Mouse (Mus musculus) liver, embryonic 14.5 days (tissue): Measurements from ENCODE around the gene Itga5. TPM values are rescaled to one million over a fixed set of nuclear protein-coding genes. Genes with fewer than 3 reads are reported as not detected.

ENCODE experiments used
- ATAC-seq: fragments of 200-750 bp; cut with Nextera tagmentation; 2 replicates; pipeline ENCODE4 v1.8.0; 2017; ENCODE audit warnings: moderate number of reproducible peaks, mild to moderate bottlenecking, moderate library complexity; ENCODE audit not compliant: insufficient read depth
- DNase-seq, 3 experiments: peaks; one replicate each; pipeline ENCODE4 v3.0.0-alpha.2; 2012 to 2013; ENCODE audit warnings: low read depth in 3 of 3, low spot score in 3 of 3
- H3K27ac ChIP-seq: fragments of 300-500 bp; sonication (generic); 2 replicates; pipeline ENCODE4 v1.5.1; 2014; ENCODE audit warnings: moderate library complexity, mild to moderate bottlenecking, control low read depth, inconsistent platforms
- H3K27me3 ChIP-seq: fragments of 300-500 bp; sonication (generic); 2 replicates; pipeline ENCODE4 v1.6.1; 2014; ENCODE audit warnings: mild to moderate bottlenecking, low read length, moderate library complexity; ENCODE audit not compliant: control insufficient read depth, insufficient read depth
- H3K36me3 ChIP-seq: fragments of 300-500 bp; sonication (generic); replicated peaks from 2 replicates; pipeline ENCODE4 v1.6.1; 2014; ENCODE audit warnings: low read depth; ENCODE audit not compliant: control insufficient read depth, insufficient read depth
- H3K4me1 ChIP-seq, 2 experiments: fragments of 200-500 bp in 1 of 2; fragments of 300-500 bp in 1 of 2; sonication (generic) in 1 of 2; replicated peaks; 2 replicates each; pipeline ENCODE4 v1.6.1; 2012 to 2014; ENCODE audit warnings: antibody characterized with exemption in 1 of 2, inconsistent platforms in 1 of 2, low read length in 1 of 2; ENCODE audit not compliant: control insufficient read depth in 2 of 2, insufficient read depth in 2 of 2
- H3K4me2 ChIP-seq: fragments of 300-500 bp; sonication (generic); 2 replicates; pipeline ENCODE4 v1.6.1; 2014; ENCODE audit warnings: low read depth, mild to moderate bottlenecking, control low read depth, moderate library complexity
- H3K4me3 ChIP-seq, 2 experiments: fragments of 200-500 bp in 1 of 2; fragments of 300-500 bp in 1 of 2; sonication (generic) in 1 of 2; 2 replicates each; pipeline ENCODE4 v1.5.1; 2012 to 2014; ENCODE audit warnings: low read depth in 2 of 2, low read length in 2 of 2, mild to moderate bottlenecking in 2 of 2, control low read depth in 1 of 2, inconsistent platforms in 1 of 2, moderate library complexity in 1 of 2; ENCODE audit not compliant: insufficient read depth in 1 of 2
- H3K9ac ChIP-seq: fragments of 300-500 bp; sonication (generic); replicated peaks from 2 replicates; pipeline ENCODE4 v1.6.1; 2014; ENCODE audit warnings: mild to moderate bottlenecking, control low read depth, moderate library complexity
- H3K9me3 ChIP-seq: fragments of 300-500 bp; sonication (generic); 2 replicates; pipeline ENCODE4 v1.6.1; 2016; ENCODE audit warnings: low read length, mixed read lengths; ENCODE audit not compliant: control insufficient read depth
- CTCF ChIP-seq: IDR thresholded peaks from 2 replicates; pipeline ENCODE4 v1.5.1; 2016; ENCODE audit warnings: antibody characterized with exemption, low read depth, control low read depth
- EP300 ChIP-seq: IDR thresholded peaks from 2 replicates; pipeline ENCODE4 v1.6.1; 2016; ENCODE audit warnings: antibody characterized with exemption, low read depth
- WGBS: fragments of 180-500 bp; shearing (Covaris S2); extraction: QIAGEN DNeasy Blood & Tissue Kit; methylation state at CpG from one replicate; pipeline ENCODE4 v1.1.7; 2014; ENCODE audit not compliant: insufficient replicate concordance; 5-methylcytosine and 5-hydroxymethylcytosine counted together
- polyA plus RNA-seq, 2 experiments: library from polyadenylated mRNA; depleted of rRNA in 1 of 2; stranded (reverse) in 1 of 2; unstranded in 1 of 2; fragments of >200 nt; fragmentation: Nextera tagmentation in 1 of 2; extraction: Ambion mirVana in 1 of 2; gene quantifications; 2 replicates each; pipeline versions ENCODE4 v1.2.1 to v1.2.3; 2012 to 2014

Itga5 gene
- polyA plus RNA-seq, 2 experiments, result 8.4 to 9.9 TPM

- TF ChIP-seq EP300, result no peak
- TF ChIP-seq CTCF, result no peak
- WGBS, result 61% methylated on average over 4 of the region's 4 CpGs
- Histone ChIP-seq H3K4me3 (no peak overlapping the region), H3K27me3 (no peaks in the 10 kb centered on the region), H3K9me3 (no peaks in the 10 kb centered on the region), H3K36me3 (peaks cover 9% of the 10 kb centered on the region), H3K4me2 (no peak overlapping the region), H3K9ac (no peak overlapping the region), H3K27ac (no peak overlapping the region), H3K4me1 (peaks cover 3 to 19% of the 10 kb centered on the region in 2 experiments)
- no peak for ATAC-seq
- DNase-seq, result no peak
These were observed 10.4 kb downstream of the Itga5 start for GRCm38 (mm10) chr15:103356130-103356529.

- H3K27me3 ChIP-seq, result no peaks in the 10 kb centered on the region
- DNase-seq, result no peak
- no peak overlapping the region for H3K4me2 ChIP-seq
- ATAC-seq, result no peak
- no peak overlapping the region for H3K9ac ChIP-seq
- TF ChIP-seq CTCF (no peak), EP300 (no peak)
- H3K4me3 ChIP-seq, result no peak overlapping the region
- no peaks in the 10 kb centered on the region for H3K9me3 ChIP-seq
- 73% methylated on average over 4 of the region's 4 CpGs for WGBS
- H3K27ac ChIP-seq, result no peak overlapping the region
- peaks cover 2 to 18% of the 10 kb centered on the region in 2 experiments for H3K4me1 ChIP-seq
- H3K36me3 ChIP-seq, result peaks cover 9% of the 10 kb centered on the region
These were observed 11.1 kb downstream of the Itga5 start for GRCm38 (mm10) chr15:103355420-103355819.

GRCm38 (mm10) chr15:103354690-103355089 lies 11.9 kb downstream of the Itga5 start:
- 87% methylated on average over 2 of the region's 2 CpGs for WGBS
- H3K36me3 ChIP-seq, result peaks cover 9% of the 10 kb centered on the region
- TF ChIP-seq EP300 (no peak), CTCF (no peak)

GRCm38 (mm10) chr15:103353511-103354256 lies 12.9 kb downstream of the Itga5 start:
- no peak overlapping the region for H3K4me2 ChIP-seq
- no peak overlapping the region for H3K9ac ChIP-seq
- peaks cover 9% of the 10 kb centered on the region for H3K36me3 ChIP-seq
- peaks cover 0 to 7% of the 10 kb centered on the region in 2 experiments; a peak in 2 of 4 replicates for H3K4me1 ChIP-seq
- DNase-seq, result no peak
- H3K27ac ChIP-seq, result no peak overlapping the region
- TF ChIP-seq EP300 (no peak), CTCF (no peak)
- H3K27me3 ChIP-seq, result no peaks in the 10 kb centered on the region
- no peak for ATAC-seq
- no peak overlapping the region for H3K4me3 ChIP-seq
- H3K9me3 ChIP-seq, result no peaks in the 10 kb centered on the region
- WGBS, result 75% methylated on average over 11 of the region's 11 CpGs

More at GRCm38 (mm10) chr15:103354690-103355089, 11.9 kb downstream of the Itga5 start:
- Histone ChIP-seq H3K4me1 (peaks cover 2 to 15% of the 10 kb centered on the region in 2 experiments), H3K27me3 (no peaks in the 10 kb centered on the region), H3K9ac (no peak overlapping the region), H3K27ac (no peak overlapping the region), H3K4me2 (no peak overlapping the region), H3K4me3 (no peak overlapping the region), H3K9me3 (no peaks in the 10 kb centered on the region)
- no peak for DNase-seq
- ATAC-seq, result no peak

- H3K4me1 ChIP-seq, result peaks cover 0 to 2% of the 10 kb centered on the region in 2 experiments; a peak in 1 of 4 replicates
- no peak for DNase-seq
These were observed 13.7 kb downstream of the Itga5 start for GRCm38 (mm10) chr15:103352856-103353255.

More at GRCm38 (mm10) chr15:103352856-103353255, 13.7 kb downstream of the Itga5 start:
- peaks cover 9% of the 10 kb centered on the region for H3K36me3 ChIP-seq
- H3K9me3 ChIP-seq, result no peaks in the 10 kb centered on the region
- 29% methylated on average over 4 of the region's 4 CpGs for WGBS
- H3K27ac ChIP-seq, result no peak overlapping the region
- peak; percentile 87 for TF ChIP-seq CTCF
- no peak for TF ChIP-seq EP300
- no peaks in the 10 kb centered on the region for H3K27me3 ChIP-seq
- no peak overlapping the region for H3K9ac ChIP-seq
- H3K4me3 ChIP-seq, result no peak overlapping the region
- no peak overlapping the region for H3K4me2 ChIP-seq
- ATAC-seq, result no peak
